Mouse (Mus musculus): ENCODE measurements at regions not wholly inside any gene's neighbourhood (a gene's known extent, or its start where the extent isn't known, plus 50 kb on each side); places are given as distances from the start of the nearest gene placed in this dataset.
A peak's percentile ranks its signal among the peaks of the same experiment; 100 is the strongest.

GRCm38 (mm10) chr6:91573487-91573886, 57.8 kb downstream of the Lsm3 start:
- no peak for ATAC-seq (replicated peaks; ENCODE audit: low FRiP score, low TSS enrichment, poor library complexity, severe bottlenecking)

GRCm38 (mm10) chr6:91574414-91574813, 58.7 kb downstream of the Lsm3 start:
- ATAC-seq (replicated peaks; ENCODE audit: low FRiP score, low TSS enrichment, poor library complexity, severe bottlenecking): no peak

- ATAC-seq (replicated peaks; ENCODE audit: low FRiP score, low TSS enrichment, poor library complexity, severe bottlenecking): peak; percentile 78
Observed at GRCm38 (mm10) chr6:91575662-91576364, 60.1 kb downstream of the Lsm3 start.

GRCm38 (mm10) chr6:91576906-91577305, 61.2 kb downstream of the Lsm3 start:
- ATAC-seq (replicated peaks; ENCODE audit: low FRiP score, low TSS enrichment, poor library complexity, severe bottlenecking): no peak

GRCm38 (mm10) chr6:91579666-91580065, 63.9 kb downstream of the Lsm3 start:
- no peak for ATAC-seq (replicated peaks; ENCODE audit: low FRiP score, low TSS enrichment, poor library complexity, severe bottlenecking)

- no peak for ATAC-seq (replicated peaks; ENCODE audit: low FRiP score, low TSS enrichment, poor library complexity, severe bottlenecking)
Observed at GRCm38 (mm10) chr6:91580607-91581006, 64.9 kb downstream of the Lsm3 start.

- ATAC-seq (replicated peaks; ENCODE audit: low FRiP score, low TSS enrichment, poor library complexity, severe bottlenecking): no peak
Observed at GRCm38 (mm10) chr6:91582338-91582737, 66.6 kb downstream of the Lsm3 start.

- ATAC-seq (replicated peaks; ENCODE audit: low FRiP score, low TSS enrichment, poor library complexity, severe bottlenecking): no peak
Observed at GRCm38 (mm10) chr6:91583346-91583745, 67.6 kb downstream of the Lsm3 start.

- ATAC-seq (replicated peaks; ENCODE audit: low FRiP score, low TSS enrichment, poor library complexity, severe bottlenecking): no peak
Observed at GRCm38 (mm10) chr6:91585543-91585942, 69.8 kb downstream of the Lsm3 start.

- no peak for ATAC-seq (replicated peaks; ENCODE audit: low FRiP score, low TSS enrichment, poor library complexity, severe bottlenecking)
Observed at GRCm38 (mm10) chr6:91589181-91589580, 73.5 kb downstream of the Lsm3 start.

- no peak for ATAC-seq (replicated peaks; ENCODE audit: low FRiP score, low TSS enrichment, poor library complexity, severe bottlenecking)
Observed at GRCm38 (mm10) chr6:91590395-91590794, 74.7 kb downstream of the Lsm3 start.

- no peak for ATAC-seq (replicated peaks; ENCODE audit: low FRiP score, low TSS enrichment, poor library complexity, severe bottlenecking)
Observed at GRCm38 (mm10) chr6:91590806-91591571, 75.3 kb downstream of the Lsm3 start.

- ATAC-seq (replicated peaks; ENCODE audit: low FRiP score, low TSS enrichment, poor library complexity, severe bottlenecking): no peak
Observed at GRCm38 (mm10) chr6:91592651-91593050, 76.9 kb downstream of the Lsm3 start.

GRCm38 (mm10) chr6:91598942-91599341, 83.2 kb downstream of the Lsm3 start:
- ATAC-seq (replicated peaks; ENCODE audit: low FRiP score, low TSS enrichment, poor library complexity, severe bottlenecking): no peak

GRCm38 (mm10) chr6:91600116-91600515, 83.7 kb upstream of the Slc6a6 start:
- no peak for ATAC-seq (replicated peaks; ENCODE audit: low FRiP score, low TSS enrichment, poor library complexity, severe bottlenecking)

- no peak for ATAC-seq (replicated peaks; ENCODE audit: low FRiP score, low TSS enrichment, poor library complexity, severe bottlenecking)
Observed at GRCm38 (mm10) chr6:91606634-91607215, 77.1 kb upstream of the Slc6a6 start.

- no peak for ATAC-seq (replicated peaks; ENCODE audit: low FRiP score, low TSS enrichment, poor library complexity, severe bottlenecking)
Observed at GRCm38 (mm10) chr6:91607613-91608272, 76.1 kb upstream of the Slc6a6 start.

- ATAC-seq (replicated peaks; ENCODE audit: low FRiP score, low TSS enrichment, poor library complexity, severe bottlenecking): no peak
Observed at GRCm38 (mm10) chr6:91609671-91610070, 74.2 kb upstream of the Slc6a6 start.

GRCm38 (mm10) chr6:91615022-91615421, 68.8 kb upstream of the Slc6a6 start:
- no peak for ATAC-seq (replicated peaks; ENCODE audit: low FRiP score, low TSS enrichment, poor library complexity, severe bottlenecking)

GRCm38 (mm10) chr6:91616541-91616940, 67.3 kb upstream of the Slc6a6 start:
- no peak for ATAC-seq (replicated peaks; ENCODE audit: low FRiP score, low TSS enrichment, poor library complexity, severe bottlenecking)
